Mouse (Mus musculus): ENCODE results near the gene Pgr15l.

Gene Pgr15l

GRCm38 (mm10) chrX:97072369-97072768, at the start of gene Pgr15l:
Gene Pgr15l, plus strand, starts transcription at chrX:97072596.
- no peak for DNase-seq

DNA sequence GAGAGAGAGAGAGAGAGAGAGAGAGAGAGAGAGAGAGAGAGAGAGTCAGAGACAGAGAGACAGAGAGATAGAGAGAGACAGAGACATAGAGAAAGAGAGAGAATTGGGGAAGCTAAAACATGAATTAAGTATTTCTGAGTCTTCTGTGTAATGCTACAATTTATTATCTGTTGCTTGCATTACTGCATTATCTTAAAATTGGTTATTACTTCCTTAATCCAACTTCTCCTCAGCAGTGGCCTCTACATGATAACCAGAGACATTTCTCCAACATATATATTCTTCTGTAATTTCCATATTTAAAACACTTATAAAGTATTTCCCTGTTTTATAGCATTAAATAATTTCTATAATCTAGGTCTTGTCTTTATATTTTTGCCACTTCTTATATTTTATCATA, 44.9 kb upstream of the Pgr15l start:
- no peak for DNase-seq

DNA sequence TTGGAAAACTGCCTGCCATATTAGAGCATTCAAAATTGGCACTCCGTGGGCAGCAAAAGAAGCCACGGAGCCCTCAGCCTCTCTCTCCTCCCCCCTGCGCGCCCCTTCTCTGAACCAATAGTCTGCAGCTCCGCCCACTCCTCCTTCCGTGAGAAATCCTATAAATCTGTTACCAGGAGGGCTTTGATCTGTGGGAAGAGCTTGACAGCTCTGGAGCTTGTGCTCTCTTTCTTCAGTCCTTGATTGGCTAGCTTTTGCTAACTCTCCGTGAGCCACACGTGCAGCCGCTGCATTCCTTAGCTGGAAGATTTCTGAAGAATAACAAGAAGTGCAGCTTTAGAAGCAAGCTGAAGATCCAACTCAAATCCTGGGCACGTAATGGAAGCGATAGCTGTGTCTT, 2.6 kb upstream of the Pgr15l start:
- no peak for DNase-seq

Data from spleen, adult 18-20 months (tissue).